Mouse (Mus musculus) lung, embryonic 15.5 days (tissue): ENCODE measurements around the gene Tor1a. TPM values are rescaled to one million over a fixed set of nuclear protein-coding genes. Genes with fewer than 3 reads are reported as not detected.

Experiments used
- ATAC-seq: fragments of 200-750 bp; cut with Nextera tagmentation; 2 replicates; pipeline ENCODE4 v1.8.0; 2017; ENCODE audit warnings: moderate number of reproducible peaks, borderline replicate concordance; ENCODE audit not compliant: low FRiP score, low TSS enrichment; ENCODE audit errors: extremely low read depth
- H3K27ac ChIP-seq: fragments of 300-500 bp; sonication (generic); 2 replicates; pipeline ENCODE4 v1.5.1; 2015; ENCODE audit warnings: moderate library complexity, mild to moderate bottlenecking, inconsistent platforms
- H3K27me3 ChIP-seq: fragments of 300-500 bp; sonication (generic); 2 replicates; pipeline ENCODE4 v1.6.1; 2015; ENCODE audit warnings: inconsistent platforms
- H3K36me3 ChIP-seq: fragments of 300-500 bp; sonication (generic); 2 replicates; pipeline ENCODE4 v1.6.1; 2015; ENCODE audit warnings: inconsistent platforms
- H3K4me1 ChIP-seq: fragments of 300-500 bp; sonication (generic); 2 replicates; pipeline ENCODE4 v1.6.1; 2015; ENCODE audit warnings: inconsistent platforms
- H3K4me2 ChIP-seq: fragments of 300-500 bp; sonication (generic); 2 replicates; pipeline ENCODE4 v1.6.1; 2015; ENCODE audit warnings: inconsistent platforms, mild to moderate bottlenecking, moderate library complexity
- H3K4me3 ChIP-seq: fragments of 300-500 bp; sonication (generic); 2 replicates; pipeline ENCODE4 v1.5.1; 2015; ENCODE audit warnings: mild to moderate bottlenecking, inconsistent platforms
- H3K9ac ChIP-seq: fragments of 300-500 bp; sonication (generic); 2 replicates; pipeline ENCODE4 v1.6.1; 2015; ENCODE audit warnings: inconsistent platforms
- H3K9me3 ChIP-seq: fragments of 300-500 bp; sonication (generic); 2 replicates; pipeline ENCODE4 v1.6.1; 2016; ENCODE audit warnings: inconsistent platforms
- WGBS: fragments of 180-500 bp; shearing (Covaris S2); methylation state at CpG from one replicate; pipeline ENCODE4 v1.1.7; 2015; 5-methylcytosine and 5-hydroxymethylcytosine counted together
- polyA plus RNA-seq: library from polyadenylated mRNA; unstranded; fragments of >200 nt; fragmentation: Nextera tagmentation; extraction: Ambion mirVana; gene quantifications from 2 replicates; pipeline ENCODE4 v1.2.1, GENCODE M21; 2015

Gene Tor1a
- polyA plus RNA-seq = 79.3 and 79.4 TPM in 2 replicates

DNA sequence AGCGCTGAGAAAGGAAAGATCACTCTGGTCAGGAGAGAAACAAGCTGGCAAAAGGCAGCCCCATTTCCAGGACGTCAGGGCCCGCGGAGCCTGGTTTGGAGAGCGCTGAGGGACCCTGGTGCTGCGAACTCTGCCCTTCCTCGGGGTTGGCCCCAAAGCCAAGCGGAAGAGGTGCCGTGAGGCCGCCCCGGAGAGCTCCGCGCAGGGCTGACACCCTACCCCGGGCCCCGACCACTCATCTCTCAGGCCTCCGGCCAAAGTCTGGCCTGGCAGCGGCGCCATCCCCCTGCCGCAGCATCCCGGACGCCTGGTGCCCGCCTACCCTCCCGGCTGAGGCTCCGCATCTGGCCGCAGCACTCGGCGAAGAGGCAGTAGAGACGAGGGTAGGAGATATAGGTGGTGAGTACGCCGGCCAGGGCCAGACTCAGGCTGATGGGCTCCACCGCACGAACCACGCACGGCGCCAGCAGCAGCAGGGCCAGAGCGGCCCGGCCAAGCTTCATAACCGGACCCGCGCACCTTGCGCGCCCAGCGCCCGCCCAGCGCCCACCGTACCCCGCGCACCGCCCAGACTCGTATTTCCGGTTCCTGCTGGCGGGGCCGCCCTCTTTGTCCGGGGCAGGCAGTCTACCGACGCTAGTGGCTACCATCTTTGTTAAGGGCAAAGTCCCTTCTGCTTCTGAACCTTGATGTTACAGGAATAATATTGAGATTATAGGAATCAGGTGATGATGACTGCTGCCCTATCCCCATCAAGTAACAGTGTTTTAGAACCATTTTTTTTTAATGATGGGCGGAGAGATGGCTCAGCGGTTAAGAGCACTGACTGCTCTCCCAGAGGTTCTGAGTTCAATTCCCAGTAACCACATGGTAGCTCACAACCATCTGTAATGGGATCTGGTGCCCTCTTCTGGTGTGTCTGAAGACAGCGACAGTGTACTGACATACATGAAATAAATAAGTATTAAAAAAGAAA is at the start of gene Tor1a:
TSS of gene Tor1a (minus strand) at position 582 of the 976 bp plus-strand sequence.
- H3K27ac ChIP-seq = peak within 1 kb of the TSS; percentile 66
- peaks cover 26% of the 10 kb centered on the region for H3K36me3 ChIP-seq
- peak within 1 kb of the TSS; percentile 91 for H3K4me2 ChIP-seq
- H3K27me3 ChIP-seq = no peaks in the 10 kb centered on the region
- peaks cover 16% of the 10 kb centered on the region for H3K4me1 ChIP-seq
- no peaks in the 10 kb centered on the region for H3K9me3 ChIP-seq
- ATAC-seq = peak; percentile 91
- 2% methylated on average over 54 of the region's 59 CpGs for WGBS
- H3K4me3 ChIP-seq = peak within 1 kb of the TSS; percentile 99
- H3K9ac ChIP-seq = peak within 1 kb of the TSS; percentile 96

DNA sequence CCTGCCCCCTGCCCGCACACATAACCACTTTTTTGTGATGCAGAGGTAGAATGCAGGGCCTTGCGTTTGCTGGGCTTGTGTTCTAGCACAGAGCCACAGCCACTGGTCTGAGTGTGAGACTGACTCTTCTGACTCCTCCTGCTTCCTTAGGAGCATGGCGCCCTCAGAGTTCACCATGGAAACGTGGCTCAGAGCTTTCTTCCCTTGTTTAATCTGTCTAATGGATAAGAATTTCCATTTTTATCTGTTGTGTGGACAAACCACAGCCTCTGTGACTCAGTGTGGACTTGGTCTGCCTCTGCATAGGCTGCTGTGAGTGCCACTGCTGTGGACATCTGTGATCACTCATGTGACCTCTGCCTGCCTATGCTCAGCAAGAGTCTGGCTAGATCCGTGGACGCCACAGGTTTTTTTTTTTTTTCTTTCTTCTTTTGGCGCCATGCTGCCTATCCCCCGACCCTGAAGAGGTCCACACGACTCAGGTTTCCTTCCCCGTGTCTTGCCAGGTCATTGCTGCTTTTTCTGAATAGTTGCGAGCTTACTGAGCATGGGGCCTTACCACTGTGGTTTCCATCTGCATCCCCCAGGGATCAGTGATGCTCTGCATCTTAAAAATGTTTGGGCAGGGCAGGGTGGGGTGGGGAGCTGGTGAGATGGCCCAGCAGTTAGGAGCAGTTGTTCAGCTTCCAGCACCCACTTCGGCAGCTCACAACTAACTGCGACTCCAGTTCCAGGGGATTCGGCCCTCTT is 45.8 kb upstream of the Tor1a start:
- 0 out of 2 replicates have a peak, but pooled peaks cover 11% of the 10 kb centered on the region for H3K36me3 ChIP-seq
- ATAC-seq = no peak
- no peak overlapping the region for H3K27ac ChIP-seq
- H3K9me3 ChIP-seq = no peaks in the 10 kb centered on the region
- H3K4me2 ChIP-seq = no peak overlapping the region
- no peak overlapping the region for H3K9ac ChIP-seq
- no peaks in the 10 kb centered on the region for H3K4me1 ChIP-seq
- 68% methylated on average over 14 of the region's 14 CpGs for WGBS
- no peaks in the 10 kb centered on the region for H3K27me3 ChIP-seq
- no peak overlapping the region for H3K4me3 ChIP-seq

DNA sequence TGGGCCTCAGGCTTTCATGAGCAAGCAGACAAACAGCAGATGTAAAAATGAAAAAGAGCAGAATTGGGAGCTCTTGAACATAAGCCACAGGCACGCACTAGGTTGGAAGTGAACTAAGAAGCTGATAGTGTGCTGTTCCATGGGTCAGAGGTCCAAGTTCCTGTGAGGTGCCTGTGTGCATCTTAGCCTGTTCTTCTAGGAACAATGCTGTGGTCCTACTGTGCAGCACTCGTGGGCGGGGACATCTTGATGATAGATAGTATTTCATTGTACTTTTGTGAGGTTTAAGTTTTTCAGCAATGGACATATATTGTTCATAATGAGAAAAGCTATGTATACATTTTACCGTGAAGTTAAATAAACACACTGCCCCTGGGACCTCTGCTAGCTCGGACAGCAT is 39.5 kb upstream of the Tor1a start:
- H3K9ac ChIP-seq = no peak overlapping the region
- H3K27me3 ChIP-seq = no peaks in the 10 kb centered on the region
- no peak for ATAC-seq
- no peak overlapping the region for H3K4me2 ChIP-seq
- H3K4me1 ChIP-seq = no peaks in the 10 kb centered on the region; the same call in 1 of the 2 replicates
- no peak overlapping the region for H3K27ac ChIP-seq
- no peak overlapping the region for H3K4me3 ChIP-seq
- H3K36me3 ChIP-seq = 0 out of 2 replicates have a peak, but pooled peaks cover 4% of the 10 kb centered on the region
- H3K9me3 ChIP-seq = no peaks in the 10 kb centered on the region
- 63% methylated on average over 5 of the region's 5 CpGs for WGBS

DNA sequence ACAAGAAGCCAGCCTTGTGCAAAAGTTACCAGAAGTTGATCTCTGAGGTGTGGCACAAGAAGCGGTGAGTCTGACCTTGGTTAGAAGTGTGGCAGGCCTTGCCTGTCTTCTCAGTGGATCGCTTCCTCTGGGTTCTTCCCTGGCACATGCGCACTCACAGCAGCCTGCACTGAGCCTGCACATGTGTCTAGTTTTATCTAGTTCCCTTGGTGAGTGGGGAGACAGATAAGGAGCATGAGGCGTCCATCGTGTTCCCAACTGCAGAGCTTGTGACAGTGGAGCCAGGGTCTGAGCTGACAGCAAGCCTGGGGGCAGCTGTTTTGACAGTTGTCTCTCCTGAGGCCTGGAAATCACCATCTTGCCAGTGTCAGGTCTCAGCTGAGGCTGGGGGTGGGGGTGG is 38.7 kb upstream of the Tor1a start:
- H3K4me2 ChIP-seq = no peak overlapping the region
- no peak overlapping the region for H3K9ac ChIP-seq
- no peak overlapping the region; the same call in 1 of the 2 replicates for H3K27ac ChIP-seq
- no peaks in the 10 kb centered on the region for H3K9me3 ChIP-seq
- 0 out of 2 replicates have a peak, but pooled peaks cover 4% of the 10 kb centered on the region for H3K36me3 ChIP-seq
- no peaks in the 10 kb centered on the region for H3K27me3 ChIP-seq
- ATAC-seq = no peak
- H3K4me1 ChIP-seq = no peaks in the 10 kb centered on the region; the same call in 1 of the 2 replicates
- no peak overlapping the region for H3K4me3 ChIP-seq
- WGBS = 55% methylated on average over 5 of the region's 5 CpGs

DNA sequence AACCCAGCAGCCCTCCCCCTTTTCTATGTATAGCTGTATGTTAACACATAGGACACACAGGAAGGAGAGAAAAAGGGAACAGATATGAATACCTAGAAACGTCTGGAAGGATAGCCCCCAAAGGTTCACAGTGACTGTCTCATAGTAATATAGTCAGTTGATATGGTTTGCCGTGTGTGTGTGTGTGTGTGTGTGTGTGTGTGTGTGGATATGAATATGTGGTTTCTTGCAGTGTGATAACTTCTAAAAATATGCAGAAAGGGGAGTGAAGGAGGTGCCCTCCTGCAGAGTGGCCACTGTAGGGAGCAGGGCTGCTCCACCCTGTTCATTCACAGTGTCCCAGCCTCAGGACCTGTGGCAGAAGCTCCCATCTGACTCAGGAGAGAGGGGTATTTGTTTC is 37.7 kb upstream of the Tor1a start:
- 67% methylated on average over 2 of the region's 2 CpGs for WGBS
- H3K27ac ChIP-seq = no peak overlapping the region
- no peaks in the 10 kb centered on the region; the same call in 1 of the 2 replicates for H3K4me1 ChIP-seq
- no peak for ATAC-seq
- no peaks in the 10 kb centered on the region for H3K27me3 ChIP-seq
- 0 out of 2 replicates have a peak, but pooled peaks cover 4% of the 10 kb centered on the region for H3K36me3 ChIP-seq
- no peak overlapping the region for H3K9ac ChIP-seq
- H3K9me3 ChIP-seq = no peaks in the 10 kb centered on the region
- no peak overlapping the region for H3K4me2 ChIP-seq
- no peak overlapping the region for H3K4me3 ChIP-seq

DNA sequence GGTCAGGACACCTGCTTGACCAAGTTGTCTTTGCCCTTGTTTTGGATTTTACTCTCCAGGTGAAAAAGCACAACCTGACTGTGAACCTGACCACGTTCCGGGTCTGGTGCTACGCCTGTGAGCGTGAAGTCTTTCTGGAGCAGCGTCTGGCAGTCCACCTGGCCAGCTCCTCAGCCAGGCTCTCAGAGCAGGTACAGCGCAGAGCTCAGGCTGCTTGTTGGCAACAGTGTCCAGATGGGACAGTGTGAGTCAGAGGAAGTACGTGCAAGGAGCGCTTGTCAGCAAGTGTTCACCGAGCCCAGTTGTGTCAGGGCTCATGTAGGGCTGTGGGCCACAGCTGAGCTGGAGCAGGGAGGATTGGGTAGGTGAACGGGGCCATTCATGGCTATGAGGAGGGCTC is 35.1 kb upstream of the Tor1a start:
- Histone ChIP-seq H3K4me1 (no peaks in the 10 kb centered on the region; the same call in 1 of the 2 replicates), H3K36me3 (no peaks in the 10 kb centered on the region), H3K4me3 (no peak overlapping the region), H3K27me3 (no peaks in the 10 kb centered on the region), H3K9me3 (no peaks in the 10 kb centered on the region), H3K4me2 (no peak overlapping the region), H3K9ac (no peak overlapping the region), H3K27ac (no peak overlapping the region)
- WGBS = 92% methylated on average over 10 of the region's 10 CpGs
- no peak for ATAC-seq

DNA sequence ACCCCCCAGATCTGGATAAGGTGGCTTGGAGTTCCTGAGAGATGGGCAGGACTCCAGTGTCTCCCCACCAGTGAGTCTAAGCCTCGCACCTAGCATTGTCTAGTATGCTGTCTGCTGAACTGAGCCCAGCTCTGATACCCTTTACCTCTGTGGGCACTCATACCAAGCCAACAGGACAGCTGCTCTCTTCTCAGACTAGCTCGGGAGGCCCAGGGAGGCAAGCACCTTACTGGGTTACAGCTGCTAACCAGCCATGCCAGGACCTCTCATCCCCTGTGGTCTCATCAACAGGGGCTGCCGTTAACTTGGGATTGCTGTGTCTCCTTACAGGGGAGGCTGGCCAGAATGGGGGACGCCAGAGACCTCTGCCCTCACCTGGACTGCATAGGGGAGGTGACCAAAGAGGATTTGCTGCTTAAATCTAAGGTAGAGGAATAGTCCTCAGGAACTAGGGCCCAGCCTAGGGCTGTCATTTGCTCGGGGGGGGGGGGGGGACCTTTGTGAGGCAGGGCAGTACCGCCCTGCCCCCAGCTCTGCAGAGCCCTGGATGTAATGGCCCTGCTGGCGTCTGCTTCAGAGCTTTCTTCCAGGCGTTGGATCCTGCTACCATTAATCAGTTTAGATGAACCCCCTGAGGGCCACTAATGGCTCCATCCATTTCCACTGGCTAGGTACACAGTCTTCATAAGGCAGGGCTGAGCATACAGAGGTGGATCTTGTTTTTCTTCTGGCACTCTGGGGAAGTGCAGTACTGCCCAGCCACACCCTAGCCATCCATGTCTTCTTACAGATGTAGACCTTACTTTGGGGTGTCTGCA is 30.9 kb upstream of the Tor1a start:
- Histone ChIP-seq H3K36me3 (no peaks in the 10 kb centered on the region), H3K9me3 (no peaks in the 10 kb centered on the region), H3K4me2 (no peak overlapping the region), H3K27ac (no peak overlapping the region), H3K4me1 (no peaks in the 10 kb centered on the region), H3K4me3 (no peak overlapping the region), H3K27me3 (no peaks in the 10 kb centered on the region), H3K9ac (no peak overlapping the region)
- 63% methylated on average over 8 of the region's 8 CpGs for WGBS
- ATAC-seq = no peak

DNA sequence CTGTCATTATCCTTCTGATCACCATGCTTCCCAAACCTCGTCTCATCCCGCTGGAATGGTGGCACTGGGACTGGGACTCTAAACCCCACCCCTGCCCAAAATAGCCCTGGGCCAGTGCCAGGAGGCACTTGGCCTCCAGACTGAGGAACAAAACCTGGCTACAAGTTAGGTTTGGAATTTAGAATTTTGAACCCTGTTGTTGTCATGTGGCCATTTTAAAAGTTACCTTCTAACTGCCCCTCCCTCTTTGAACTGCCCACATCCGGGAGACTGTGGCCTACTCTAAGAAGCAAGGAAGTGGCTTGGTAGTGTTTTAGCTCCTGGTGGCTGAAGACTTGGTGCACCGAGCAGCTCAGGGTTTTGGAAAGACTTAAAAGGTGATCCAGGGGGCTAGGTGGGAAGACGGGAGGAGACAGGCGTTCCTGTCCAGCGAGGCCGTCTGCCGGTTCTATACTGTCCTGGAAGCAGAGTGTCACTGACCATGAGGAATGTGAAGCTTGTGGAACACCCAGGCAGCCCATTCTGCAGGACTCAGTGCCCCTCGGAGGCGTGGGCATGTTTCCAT is 27.8 kb upstream of the Tor1a start:
- H3K4me3 ChIP-seq = no peak overlapping the region
- H3K9me3 ChIP-seq = no peaks in the 10 kb centered on the region
- ATAC-seq = no peak
- no peaks in the 10 kb centered on the region for H3K27me3 ChIP-seq
- H3K9ac ChIP-seq = no peak overlapping the region
- H3K27ac ChIP-seq = no peak overlapping the region
- 69% methylated on average over 11 of the region's 11 CpGs for WGBS
- no peak overlapping the region for H3K4me2 ChIP-seq
- H3K4me1 ChIP-seq = no peaks in the 10 kb centered on the region
- H3K36me3 ChIP-seq = no peaks in the 10 kb centered on the region

DNA sequence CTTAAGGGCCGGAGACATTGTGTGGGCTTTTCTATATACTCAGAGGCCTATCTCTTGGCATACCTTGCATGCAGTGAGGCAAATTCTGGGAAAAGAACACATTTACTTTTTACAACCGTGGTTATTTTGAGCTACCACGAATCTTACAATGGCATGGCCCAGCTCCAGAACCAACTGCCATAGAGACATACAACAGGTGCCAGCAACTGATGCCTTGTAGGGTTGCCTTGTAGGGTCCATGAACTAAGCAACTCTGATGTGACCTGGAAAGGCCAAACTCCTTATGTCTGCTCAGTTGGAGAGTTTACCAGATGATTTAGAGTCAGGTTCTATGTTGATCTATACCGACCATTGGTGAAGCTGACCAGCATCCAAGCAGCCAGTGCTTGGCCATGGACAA is 27.1 kb upstream of the Tor1a start:
- Histone ChIP-seq H3K27ac (no peak overlapping the region), H3K27me3 (no peaks in the 10 kb centered on the region), H3K4me2 (no peak overlapping the region), H3K4me1 (no peaks in the 10 kb centered on the region), H3K4me3 (no peak overlapping the region), H3K36me3 (no peaks in the 10 kb centered on the region), H3K9ac (no peak overlapping the region), H3K9me3 (no peaks in the 10 kb centered on the region)
- 90% methylated on average over 4 of the region's 4 CpGs for WGBS
- no peak for ATAC-seq

DNA sequence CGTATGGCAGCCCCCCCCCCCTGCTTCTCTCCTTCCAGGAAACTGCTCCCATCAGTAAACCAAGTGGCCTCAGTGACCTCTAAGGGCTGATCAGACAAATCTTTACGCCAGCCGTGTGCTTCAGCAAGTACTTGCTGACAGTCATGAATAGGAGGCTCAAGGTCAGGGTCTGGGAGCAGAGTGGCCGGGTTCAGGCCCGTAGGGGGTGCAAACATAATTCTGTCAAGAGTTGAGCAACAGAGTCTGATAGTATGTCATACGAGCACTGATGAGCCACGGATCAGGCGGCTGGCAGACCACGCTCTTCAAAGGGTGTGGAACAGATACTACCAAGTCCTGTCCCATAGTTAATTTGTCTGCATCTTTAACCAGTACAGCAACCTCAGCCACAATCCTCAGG is 22.5 kb upstream of the Tor1a start:
- H3K36me3 ChIP-seq = no peaks in the 10 kb centered on the region

More for the DNA sequence above, 22.5 kb upstream of the Tor1a start:
- Histone ChIP-seq H3K27ac (no peak overlapping the region), H3K4me3 (no peak overlapping the region), H3K9ac (no peak overlapping the region), H3K4me2 (no peak overlapping the region), H3K27me3 (no peaks in the 10 kb centered on the region), H3K4me1 (peaks cover 8% of the 10 kb centered on the region), H3K9me3 (no peaks in the 10 kb centered on the region)
- WGBS = 76% methylated on average over 9 of the region's 9 CpGs
- no peak for ATAC-seq
